Mouse (Mus musculus): ENCODE data around the gene Adam22.

DNA sequence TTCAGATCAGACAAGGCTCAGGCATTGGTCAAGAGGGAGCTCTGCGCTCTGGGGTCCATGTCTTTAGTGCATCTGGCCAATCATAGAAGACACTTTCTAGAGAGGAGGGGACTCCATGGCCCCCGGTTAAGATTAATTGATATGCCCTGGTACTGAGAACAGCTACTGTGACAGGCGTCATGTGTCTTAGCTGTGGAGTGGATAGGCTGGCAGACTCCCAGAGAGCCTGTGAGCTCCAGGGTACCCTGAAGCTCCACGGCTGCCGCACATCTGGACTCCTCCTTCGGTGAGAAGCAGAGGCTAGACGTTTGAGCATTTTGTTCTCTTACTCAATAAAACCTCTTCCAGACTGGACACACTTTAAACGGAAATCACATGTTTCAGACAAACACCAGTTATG lies 290.5 kb downstream of the Adam22 start:
- no peak for TF ChIP-seq CTCF (IDR thresholded peaks at IDR 0.05; ENCODE audit: borderline replicate concordance, control insufficient read depth, extremely low read depth, insufficient read depth, low read length, poor library complexity)
- no peak for TF ChIP-seq POLR2A (IDR thresholded peaks at IDR 0.05; ENCODE audit: control insufficient read depth, extremely low read depth, insufficient read depth, low read length, poor library complexity)

Measured in thymus, adult 2 months (tissue).